Mouse (Mus musculus): ENCODE data around the gene Sprr2f.

GRCm38 (mm10) chr3:92316320-92316719 is 48.7 kb upstream of the Sprr2f start, which contains the start of gene Sprr2b:
- TF ChIP-seq POLR2A (IDR thresholded peaks at IDR 0.05; ENCODE audit: borderline replicate concordance, low read depth, low read length) (no peak), CTCF (IDR thresholded peaks at IDR 0.05; ENCODE audit: low read depth, low read length) (no peak)

Data from bone marrow macrophage, adult 2 months (primary cell).